Mouse (Mus musculus) cerebellum, adult 2 months (tissue): Measurements from ENCODE around the gene Arap2. TPM values are rescaled to one million over a fixed set of nuclear protein-coding genes. Genes with fewer than 3 reads are reported as not detected.

Experiments used
- DNase-seq, 2 experiments: peaks; one replicate each; pipeline ENCODE4 v3.0.0; 2021
- H3K27ac ChIP-seq: fragments of 200-500 bp; 2 replicates; pipeline ENCODE4 v1.5.1; 2012; ENCODE audit warnings: low read length, control low read depth, inconsistent platforms; ENCODE audit not compliant: insufficient read depth
- H3K27me3 ChIP-seq: fragments of 200-500 bp; 2 replicates; pipeline ENCODE4 v1.6.1; 2012; ENCODE audit warnings: inconsistent platforms, mild to moderate bottlenecking, low read length, moderate library complexity; ENCODE audit not compliant: control insufficient read depth, insufficient read depth
- H3K4me1 ChIP-seq: fragments of 200-500 bp; 2 replicates; pipeline ENCODE4 v1.6.1; 2011; ENCODE audit warnings: low read length; ENCODE audit not compliant: control insufficient read depth, insufficient read depth
- H3K4me3 ChIP-seq: fragments of 200-500 bp; replicated peaks from 2 replicates; pipeline ENCODE3; 2011; ENCODE audit warnings: mild to moderate bottlenecking, low read depth, low read length, control low read depth; ENCODE audit not compliant: insufficient read depth
- CTCF ChIP-seq: fragments of 200-500 bp; IDR thresholded peaks from 2 replicates; pipeline ENCODE4 v1.5.1; 2011; ENCODE audit warnings: low read depth, mild to moderate bottlenecking, control low read depth, low read length, moderate library complexity, borderline replicate concordance; ENCODE audit not compliant: insufficient read depth
- POLR2A ChIP-seq: fragments of 200-500 bp; IDR thresholded peaks from 2 replicates; pipeline ENCODE4 v1.6.1; 2011; ENCODE audit warnings: low read length, control low read depth, borderline replicate concordance; ENCODE audit not compliant: insufficient read depth
- WGBS: fragments of 180-500 bp; shearing (Covaris S2); methylation state at CpG from one replicate; pipeline ENCODE4 v1.1.7; 2018; 5-methylcytosine and 5-hydroxymethylcytosine counted together
- polyA plus RNA-seq: library from polyadenylated mRNA; depleted of rRNA; stranded (reverse); fragments of >200 nt; gene quantifications from 2 replicates; pipeline ENCODE4 v1.2.3, GENCODE M21; 2012

Arap2 gene
- polyA plus RNA-seq, 1 experiment, result 29.1 TPM

DNA sequence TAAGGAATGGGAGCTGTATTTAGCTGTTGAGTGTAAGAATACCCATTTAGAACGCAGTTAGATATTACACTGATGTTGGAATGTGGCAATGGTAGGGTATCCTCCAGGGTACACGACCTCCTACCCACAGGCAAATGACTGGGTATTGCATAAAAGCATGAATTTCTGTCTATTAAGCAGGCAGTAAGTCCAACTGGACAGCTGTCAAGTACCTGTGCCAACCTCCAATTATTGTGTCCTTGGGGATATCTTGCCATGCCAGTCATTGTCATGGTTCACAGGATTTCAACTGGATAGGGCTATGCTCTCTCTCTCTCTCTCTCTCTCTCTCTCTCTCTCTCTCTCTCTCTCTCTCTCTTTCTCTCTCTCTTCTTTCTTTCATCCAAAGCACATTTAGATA is 40.4 kb downstream of the Arap2 start:
- TF ChIP-seq CTCF (no peak), POLR2A (no peak)
- 42% methylated on average over 2 of the region's 2 CpGs for WGBS

GRCm38 (mm10) chr5:62723261-62724105 is 42.5 kb downstream of the Arap2 start:
- H3K4me3 ChIP-seq, result no peak overlapping the region
- no peak overlapping the region for H3K27ac ChIP-seq
- no peaks in the 10 kb centered on the region for H3K4me1 ChIP-seq
- DNase-seq, result no peak
- TF ChIP-seq POLR2A (no peak), CTCF (no peak)
- 86% methylated on average over 3 of the region's 3 CpGs for WGBS
- no peaks in the 10 kb centered on the region; the same call in 1 of the 2 replicates for H3K27me3 ChIP-seq

More for the DNA sequence above, 40.4 kb downstream of the Arap2 start:
- H3K4me1 ChIP-seq, result no peaks in the 10 kb centered on the region
- H3K27me3 ChIP-seq, result no peaks in the 10 kb centered on the region; the same call in 1 of the 2 replicates
- no peak overlapping the region for H3K27ac ChIP-seq
- DNase-seq, result no peak
- H3K4me3 ChIP-seq, result no peak overlapping the region

- H3K4me3 ChIP-seq, result no peak overlapping the region
- WGBS, result 90% methylated on average over 3 of the region's 3 CpGs
- TF ChIP-seq POLR2A, result no peak
- H3K4me1 ChIP-seq, result no peaks in the 10 kb centered on the region
- H3K27ac ChIP-seq, result no peak overlapping the region
- no peak for DNase-seq
- no peaks in the 10 kb centered on the region for H3K27me3 ChIP-seq
These were observed 49.5 kb downstream of the Arap2 start for GRCm38 (mm10) chr5:62716468-62716867.

- Histone ChIP-seq H3K27ac (no peak overlapping the region), H3K4me1 (no peaks in the 10 kb centered on the region), H3K27me3 (no peaks in the 10 kb centered on the region), H3K4me3 (no peak overlapping the region)
- TF ChIP-seq CTCF (no peak), POLR2A (no peak)
- 95% methylated on average over 1 of the region's 1 CpGs for WGBS
- no peak for DNase-seq
These were observed 50.0 kb downstream of the Arap2 start for GRCm38 (mm10) chr5:62715977-62716376.

DNA sequence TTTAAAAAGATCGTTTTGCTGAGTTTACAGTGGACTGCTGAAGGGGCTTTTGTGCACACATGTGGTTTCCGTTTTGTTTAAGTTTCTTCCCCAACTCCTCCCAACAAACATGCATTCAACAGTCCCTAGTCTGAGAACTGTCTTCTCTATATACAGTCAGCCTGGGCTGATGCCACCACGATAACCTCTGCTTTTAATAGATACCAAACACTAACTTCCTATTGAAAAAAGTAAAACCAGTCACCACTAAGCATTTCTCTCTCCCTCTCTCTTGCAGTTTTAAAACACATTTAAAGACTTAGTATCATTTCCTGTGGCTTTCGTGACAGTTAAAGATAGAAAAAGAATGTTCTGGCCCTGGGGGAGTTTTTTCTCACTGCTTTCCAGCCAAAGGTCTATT is 50.5 kb downstream of the Arap2 start:
- Histone ChIP-seq H3K27me3 (no peaks in the 10 kb centered on the region), H3K27ac (no peak overlapping the region), H3K4me1 (no peaks in the 10 kb centered on the region), H3K4me3 (no peak overlapping the region)
- DNase-seq, result no peak
- WGBS, result 86% methylated on average over 4 of the region's 4 CpGs
- TF ChIP-seq POLR2A, result no peak
- TF ChIP-seq CTCF, result no peak

GRCm38 (mm10) chr5:62710955-62711354 is 55.0 kb downstream of the Arap2 start:
- Histone ChIP-seq H3K4me1 (no peaks in the 10 kb centered on the region), H3K27me3 (no peaks in the 10 kb centered on the region), H3K27ac (no peak overlapping the region), H3K4me3 (no peak overlapping the region)
- 84% methylated on average over 6 of the region's 6 CpGs for WGBS
- no peak for DNase-seq
- no peak for TF ChIP-seq CTCF
- TF ChIP-seq POLR2A, result no peak

DNA sequence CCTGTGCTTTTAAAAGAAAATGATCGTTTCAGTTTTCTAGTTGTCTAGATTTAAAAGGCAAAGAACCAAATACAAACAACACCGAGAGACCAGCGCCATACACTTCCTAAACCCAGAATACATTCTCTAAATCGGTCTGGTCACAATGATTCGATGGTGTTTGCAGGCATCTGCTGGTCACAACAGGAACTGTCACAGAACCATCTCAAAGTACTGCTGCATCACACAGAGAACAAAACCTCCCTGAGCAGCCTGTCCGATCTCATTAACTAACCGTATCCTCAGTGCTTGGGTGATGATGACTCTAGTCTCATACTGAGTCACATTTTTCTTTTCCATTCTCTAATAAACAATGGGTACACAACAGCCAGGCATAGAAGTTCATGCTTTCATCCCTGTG is 59.1 kb downstream of the Arap2 start:
- no peak overlapping the region for H3K27ac ChIP-seq
- WGBS, result 3% methylated on average over 7 of the region's 7 CpGs
- peak; percentile 22 to 34 for DNase-seq
- no peaks in the 10 kb centered on the region for H3K4me1 ChIP-seq
- H3K4me3 ChIP-seq, result no peak overlapping the region
- TF ChIP-seq POLR2A, result no peak
- peak; percentile 62 for TF ChIP-seq CTCF
- H3K27me3 ChIP-seq, result no peaks in the 10 kb centered on the region

GRCm38 (mm10) chr5:62689965-62690364 is 76.0 kb downstream of the Arap2 start:
- Histone ChIP-seq H3K4me3 (no peak overlapping the region), H3K4me1 (no peaks in the 10 kb centered on the region), H3K27ac (no peak overlapping the region), H3K27me3 (no peaks in the 10 kb centered on the region)
- TF ChIP-seq POLR2A (no peak), CTCF (no peak)
- 21% methylated on average over 4 of the region's 4 CpGs for WGBS
- no peak for DNase-seq
